Mouse (Mus musculus) heart, adult 2 months (tissue): ENCODE measurements around the gene Nrbp1.

Experiments used
- CTCF ChIP-seq: fragments of 200-600 bp; IDR thresholded peaks from 2 replicates; pipeline ENCODE4 v1.8.1; 2022; ENCODE audit warnings: antibody characterized with exemption, mild to moderate bottlenecking, moderate library complexity
- POLR2A ChIP-seq: fragments of 200-500 bp; IDR thresholded peaks from 2 replicates; pipeline ENCODE4 v1.6.1; 2011; ENCODE audit warnings: mild to moderate bottlenecking, low read depth, low read length, control low read depth; ENCODE audit not compliant: insufficient read depth

GRCm38 (mm10) chr5:31253806-31254205, 13.1 kb downstream of the Nrbp1 start:
- no peak for TF ChIP-seq CTCF
- no peak for TF ChIP-seq POLR2A
